Mouse (Mus musculus): ENCODE measurements at regions not wholly inside any gene's neighbourhood (a gene's known extent, or its start where the extent isn't known, plus 50 kb on each side); places are given as distances from the start of the nearest gene placed in this dataset.

- TF ChIP-seq CTCF (IDR thresholded peaks at IDR 0.05; ENCODE audit: control insufficient read depth, insufficient read depth, insufficient replicate concordance, low read depth, low read length) (no peak), POLR2A (IDR thresholded peaks at IDR 0.05; ENCODE audit: control insufficient read depth, low read depth, low read length) (no peak)
Observed at GRCm38 (mm10) chr12:28181265-28181664, 370.9 kb downstream of the Dcdc2c start.

Data from testis, adult 2 months (tissue).